Mouse (Mus musculus) MEL (cell line): ENCODE data around the gene Fktn.

ENCODE experiments used
- CTCF ChIP-seq, 3 experiments: IDR thresholded peaks in 2 of 3; conservative IDR thresholded peaks in 1 of 3; 2 replicates each; pipeline ENCODE4 v1.5.1; 2011 to 2012; ENCODE audit warnings: low read length in 3 of 3, low read depth in 2 of 3, mild to moderate bottlenecking in 2 of 3, improper control_type of control experiment in 1 of 3, inconsistent platforms in 1 of 3, mixed read lengths in 1 of 3, moderate library complexity in 1 of 3; ENCODE audit not compliant: control insufficient read depth in 1 of 3, insufficient read depth in 1 of 3, poor library complexity in 1 of 3, severe bottlenecking in 1 of 3
- E2F4 ChIP-seq: IDR thresholded peaks from 2 replicates; pipeline ENCODE4 v1.6.1; 2011; ENCODE audit warnings: low read depth, low read length, improper control_type of control experiment, borderline replicate concordance
- EP300 ChIP-seq, 2 experiments: IDR thresholded peaks; 2 replicates each; pipeline ENCODE4 v1.6.1; 2011; ENCODE audit warnings: improper control_type of control experiment in 2 of 2, low read length in 2 of 2, low read depth in 1 of 2, mild to moderate bottlenecking in 1 of 2
- HCFC1 ChIP-seq: IDR thresholded peaks from 2 replicates; pipeline ENCODE4 v1.6.1; 2012; ENCODE audit warnings: low read depth, mild to moderate bottlenecking, inconsistent platforms, low read length, improper control_type of control experiment, moderate library complexity
- MAFK ChIP-seq: IDR thresholded peaks from 2 replicates; pipeline ENCODE4 v1.6.1; 2011; ENCODE audit warnings: low read depth, mild to moderate bottlenecking, low read length, improper control_type of control experiment, borderline replicate concordance
- POLR2A ChIP-seq, 2 experiments: IDR thresholded peaks; 2 replicates each; pipeline ENCODE4 v1.6.1; 2011 to 2012; ENCODE audit warnings: low read length in 2 of 2, mild to moderate bottlenecking in 2 of 2, control low read depth in 1 of 2, improper control_type of control experiment in 1 of 2, low read depth in 1 of 2, moderate library complexity in 1 of 2; ENCODE audit not compliant: control insufficient read depth in 1 of 2, insufficient read depth in 1 of 2, poor library complexity in 1 of 2
- POLR2AphosphoS2 ChIP-seq: IDR thresholded peaks from 2 replicates; pipeline ENCODE4 v1.6.1; 2011; ENCODE audit warnings: low read length, improper control_type of control experiment
- SIN3A ChIP-seq: IDR thresholded peaks from 2 replicates; pipeline ENCODE4 v1.6.1; 2012; ENCODE audit warnings: low read length, improper control_type of control experiment, inconsistent platforms
- USF1 ChIP-seq: IDR thresholded peaks from 2 replicates; pipeline ENCODE4 v1.6.1; 2014; ENCODE audit warnings: low read depth, mild to moderate bottlenecking, inconsistent platforms, low read length, improper control_type of control experiment, moderate library complexity
- ZC3H11A ChIP-seq: IDR thresholded peaks from 2 replicates; pipeline ENCODE4 v1.6.1; 2012; ENCODE audit warnings: low read depth, mild to moderate bottlenecking, inconsistent platforms, low read length, improper control_type of control experiment
- ZMIZ1 ChIP-seq: IDR thresholded peaks from 2 replicates; pipeline ENCODE4 v1.6.1; 2012; ENCODE audit warnings: low read depth, mild to moderate bottlenecking, inconsistent platforms, low read length, improper control_type of control experiment, moderate library complexity
- ZNF384 ChIP-seq: IDR thresholded peaks from 2 replicates; pipeline ENCODE4 v1.6.1; 2012; ENCODE audit warnings: low read depth, mild to moderate bottlenecking, inconsistent platforms, low read length, improper control_type of control experiment

- TF ChIP-seq ZMIZ1: no peak
- no peak for TF ChIP-seq POLR2A (IDR thresholded peaks at IDR 0.05; ENCODE audit: control insufficient read depth in 1 of 2, insufficient read depth in 1 of 2, low read depth in 1 of 2, low read length in 2 of 2, poor library complexity in 1 of 2)
- no peak for TF ChIP-seq SIN3A
- no peak for TF ChIP-seq MAFK
- no peak for TF ChIP-seq CTCF (IDR thresholded peaks at IDR 0.05 in 2 of 3, conservative IDR thresholded peaks at IDR 0.05 in 1 of 3; ENCODE audit: control insufficient read depth in 1 of 3, insufficient read depth in 1 of 3, low read depth in 2 of 3, low read length in 3 of 3, poor library complexity in 1 of 3, severe bottlenecking in 1 of 3)
- no peak for TF ChIP-seq EP300 (IDR thresholded peaks at IDR 0.05; ENCODE audit: low read depth in 1 of 2, low read length in 2 of 2)
- TF ChIP-seq E2F4: no peak
- TF ChIP-seq HCFC1: no peak
- no peak for TF ChIP-seq ZC3H11A
- no peak for TF ChIP-seq USF1
- no peak for TF ChIP-seq POLR2AphosphoS2
- TF ChIP-seq ZNF384: no peak
These were observed 111.0 kb downstream of the Fktn start for GRCm38 (mm10) chr4:53824831-53825230.
